Mouse (Mus musculus) myocyte (in vitro differentiated cells): ENCODE results near the gene 1700028J19Rik. TPM values are rescaled to one million over a fixed set of nuclear protein-coding genes. Genes with fewer than 3 reads are reported as not detected.
A peak's percentile ranks its signal among the peaks of the same experiment; 100 is the strongest.
"Not testable (repeated sequence)": the region's sequence is repeated elsewhere in the genome, so short reads cannot be mapped to it uniquely, and the experiment has no call there.

Experiments used
- H3K27me3 ChIP-seq: one replicate; pipeline ENCODE4 v1.6.1; 2011; ENCODE audit not compliant: control insufficient read depth, insufficient read depth, insufficient read length
- H3K36me3 ChIP-seq: one replicate; pipeline ENCODE4 v1.6.1; 2011; ENCODE audit not compliant: control insufficient read depth, insufficient read depth
- H3K4me2 ChIP-seq: one replicate; pipeline ENCODE4 v1.6.1; 2011; ENCODE audit warnings: low read depth, control low read depth
- H3K4me3 ChIP-seq: one replicate; pipeline ENCODE4 v1.5.1; 2011; ENCODE audit warnings: mild to moderate bottlenecking, control low read depth, moderate library complexity
- H3K79me2 ChIP-seq: one replicate; pipeline ENCODE4 v1.6.1; 2011; ENCODE audit not compliant: control insufficient read depth, insufficient read depth
- H3ac ChIP-seq: one replicate; pipeline ENCODE4 v1.6.1; 2011; ENCODE audit not compliant: control insufficient read depth, insufficient read length
- CEBPB ChIP-seq: IDR thresholded peaks from 2 replicates; pipeline ENCODE4 v1.6.1; 2011; ENCODE audit warnings: mild to moderate bottlenecking, moderate library complexity; ENCODE audit not compliant: poor library complexity, insufficient read depth, severe bottlenecking
- E2F4 ChIP-seq: IDR thresholded peaks from one replicate; pipeline ENCODE4 v1.6.1; 2011; ENCODE audit warnings: mild to moderate bottlenecking, control low read depth, moderate library complexity; ENCODE audit not compliant: insufficient read depth
- MAX ChIP-seq: IDR thresholded peaks from one replicate; pipeline ENCODE4 v1.6.1; 2011; ENCODE audit warnings: low read depth, mild to moderate bottlenecking, control low read depth
- MYOD1 ChIP-seq, 3 experiments: IDR thresholded peaks; one replicate each; pipeline ENCODE4 v1.6.1; 2011; ENCODE audit warnings: control low read depth in 2 of 3, low read depth in 2 of 3, mild to moderate bottlenecking in 2 of 3, moderate library complexity in 1 of 3; ENCODE audit not compliant: insufficient read length in 2 of 3, control insufficient read depth in 1 of 3
- MYOG ChIP-seq, 3 experiments: IDR thresholded peaks; one replicate each; pipeline ENCODE4 v1.6.1; 2011; ENCODE audit warnings: control low read depth in 2 of 3, low read depth in 2 of 3, mild to moderate bottlenecking in 2 of 3; ENCODE audit not compliant: insufficient read length in 2 of 3, control insufficient read depth in 1 of 3, insufficient read depth in 1 of 3
- POLR2A ChIP-seq: IDR thresholded peaks from one replicate; pipeline ENCODE4 v1.6.1; 2011; ENCODE audit warnings: low read depth, mild to moderate bottlenecking, control low read depth, moderate library complexity; ENCODE audit not compliant: insufficient read length
- POLR2AphosphoS2 ChIP-seq: IDR thresholded peaks from one replicate; pipeline ENCODE4 v1.6.1; 2011; ENCODE audit warnings: low read depth, control low read depth; ENCODE audit not compliant: insufficient read length
- REST ChIP-seq: IDR thresholded peaks from one replicate; pipeline ENCODE4 v1.6.1; 2011; ENCODE audit warnings: mild to moderate bottlenecking, control low read depth, moderate library complexity; ENCODE audit not compliant: insufficient read depth, insufficient read length
- SRF ChIP-seq: IDR thresholded peaks from one replicate; pipeline ENCODE4 v1.6.1; 2011; ENCODE audit warnings: low read depth; ENCODE audit not compliant: control insufficient read depth, insufficient read length
- TCF12 ChIP-seq: IDR thresholded peaks from one replicate; pipeline ENCODE4 v1.6.1; 2011; ENCODE audit warnings: mild to moderate bottlenecking, control low read depth; ENCODE audit not compliant: poor library complexity, insufficient read depth, severe bottlenecking
- TCF3 ChIP-seq: IDR thresholded peaks from one replicate; pipeline ENCODE4 v1.6.1; 2011; ENCODE audit warnings: low read depth, control low read depth; ENCODE audit not compliant: insufficient read length
- USF1 ChIP-seq: IDR thresholded peaks from one replicate; pipeline ENCODE4 v1.6.1; 2011; ENCODE audit warnings: low read depth, mild to moderate bottlenecking, control low read depth, moderate library complexity
- polyA plus RNA-seq: library from polyadenylated mRNA; unstranded; fragments of >200 nt; fragmentation: generic; extraction: Trizol; gene quantifications from one replicate; pipeline ENCODE4 v1.2.1, GENCODE M21; 2012; ENCODE audit warnings: missing spikeins

1700028J19Rik gene
- polyA plus RNA-seq, 1 experiment = 0.62 TPM

DNA sequence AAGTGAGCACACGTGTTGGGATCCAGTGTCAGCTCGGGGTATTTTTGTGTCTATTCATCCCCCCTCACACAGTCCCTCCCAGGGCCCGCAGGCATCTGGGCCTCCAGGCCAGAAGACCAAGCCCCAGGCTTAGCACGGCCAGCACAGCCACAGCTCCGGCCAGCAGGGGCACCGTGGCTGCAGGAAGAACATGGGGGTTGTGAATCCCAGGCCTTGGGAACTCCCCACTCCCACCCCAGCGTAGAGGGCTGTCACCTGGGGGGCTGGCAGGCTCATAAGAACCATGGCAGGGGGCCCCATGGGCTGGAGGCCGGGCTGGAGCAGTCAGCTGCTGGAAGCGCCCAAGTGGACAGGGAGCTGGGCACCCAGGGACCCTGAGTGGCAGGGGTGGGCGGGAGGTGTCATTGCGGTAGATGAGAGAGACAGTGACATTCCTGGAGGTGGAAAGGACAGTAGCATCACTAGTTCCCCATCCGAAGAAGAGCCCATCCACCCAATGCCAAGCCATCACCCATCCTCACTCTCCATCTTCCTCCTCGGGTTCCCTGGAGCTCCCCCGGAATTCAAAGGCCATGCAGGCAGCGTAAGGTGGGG lies 6.6 kb upstream of the 1700028J19Rik start:
- H3ac ChIP-seq = no peak overlapping the region
- no peak for TF ChIP-seq TCF3
- no peak for TF ChIP-seq POLR2A
- TF ChIP-seq REST = no peak
- TF ChIP-seq MYOD1 (IDR thresholded peaks at IDR 0.05; ENCODE audit: control insufficient read depth in 1 of 3, insufficient read length in 2 of 3, low read depth in 2 of 3) = no peak
- TF ChIP-seq TCF12 = no peak
- no peak for TF ChIP-seq CEBPB
- H3K27me3 ChIP-seq = no peaks in the 10 kb centered on the region
- peaks cover 19% of the 10 kb centered on the region for H3K36me3 ChIP-seq
- peaks cover 11% of the 10 kb centered on the region for H3K79me2 ChIP-seq
- H3K4me2 ChIP-seq = no peak overlapping the region
- H3K4me3 ChIP-seq = no peak overlapping the region

GRCm38 (mm10) chr7:44250732-44251275 lies 4.3 kb upstream of the 1700028J19Rik start:
- H3K27me3 ChIP-seq, H3K4me2 ChIP-seq, H3ac ChIP-seq, H3K4me3 ChIP-seq: not testable (repeated sequence)
- peaks cover 20% of the 10 kb centered on the region for H3K36me3 ChIP-seq
- peaks cover 29% of the 10 kb centered on the region for H3K79me2 ChIP-seq
- peak; percentile 4 for TF ChIP-seq POLR2A

DNA sequence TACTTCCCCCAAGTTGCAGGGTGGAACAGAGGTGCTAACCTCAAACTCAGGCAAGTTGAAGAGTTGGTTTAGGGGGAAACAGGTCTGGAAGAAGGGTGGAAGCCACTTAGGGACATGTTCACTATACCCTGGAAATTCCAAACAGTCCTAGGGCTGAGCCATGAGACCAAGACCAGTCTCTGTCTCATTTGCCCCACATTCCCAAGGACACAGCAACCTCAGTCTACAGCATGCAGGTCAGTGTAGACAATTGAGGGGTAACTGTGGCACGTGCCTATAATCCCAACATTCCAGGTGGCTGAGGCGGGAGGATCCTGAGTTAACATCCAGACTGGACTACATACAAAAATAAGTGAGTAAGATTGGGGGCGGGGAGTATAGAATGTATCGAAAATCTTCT lies 2.8 kb upstream of the 1700028J19Rik start:
- peaks cover 20% of the 10 kb centered on the region for H3K36me3 ChIP-seq
- H3K27me3 ChIP-seq = no peaks in the 10 kb centered on the region
- peaks cover 31% of the 10 kb centered on the region for H3K79me2 ChIP-seq
- no peak for TF ChIP-seq SRF
- TF ChIP-seq MAX = no peak
- no peak for TF ChIP-seq POLR2AphosphoS2
- no peak for TF ChIP-seq POLR2A
- TF ChIP-seq REST = no peak
- TF ChIP-seq USF1 = no peak
- no peak for TF ChIP-seq MYOD1 (IDR thresholded peaks at IDR 0.05; ENCODE audit: control insufficient read depth in 1 of 3, insufficient read length in 2 of 3, low read depth in 2 of 3)
- no peak for TF ChIP-seq CEBPB
- TF ChIP-seq TCF12 = no peak
- TF ChIP-seq MYOG (IDR thresholded peaks at IDR 0.05; ENCODE audit: control insufficient read depth in 1 of 3, insufficient read depth in 1 of 3, insufficient read length in 2 of 3, low read depth in 2 of 3) = no peak
- no peak for TF ChIP-seq TCF3
- no peak for TF ChIP-seq E2F4
- no peak overlapping the region for H3K4me3 ChIP-seq
- no peak overlapping the region for H3K4me2 ChIP-seq
- H3ac ChIP-seq = no peak overlapping the region

DNA sequence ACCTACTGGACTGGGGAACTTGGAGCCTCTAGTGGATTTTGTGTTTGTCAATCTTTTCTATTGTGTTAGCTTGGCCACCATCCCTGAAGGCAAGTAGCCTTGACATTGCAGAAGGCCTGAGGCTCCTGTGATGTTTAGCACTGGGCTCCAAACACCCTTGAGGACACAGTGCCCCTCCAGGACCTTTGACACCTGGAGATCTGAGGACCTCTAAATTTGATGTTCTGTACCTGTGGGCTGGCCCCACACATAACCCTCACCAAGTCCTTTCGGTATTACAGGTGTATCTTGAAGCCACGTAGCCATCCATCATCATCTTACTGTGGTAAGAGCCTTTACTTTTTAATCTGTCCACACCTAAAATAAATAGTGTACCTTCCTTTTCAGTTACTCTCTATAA lies 1.5 kb upstream of the 1700028J19Rik start:
- Histone ChIP-seq H3K36me3 (peaks cover 20% of the 10 kb centered on the region), H3ac (no peak overlapping the region), H3K79me2 (peaks cover 31% of the 10 kb centered on the region), H3K4me2 (peak overlapping the region; percentile 86), H3K4me3 (peak overlapping the region; percentile 93), H3K27me3 (no peaks in the 10 kb centered on the region)
- TF ChIP-seq E2F4 (no peak), POLR2A (no peak), TCF12 (no peak), POLR2AphosphoS2 (no peak), TCF3 (no peak), CEBPB (no peak), MAX (no peak), SRF (no peak), REST (no peak)

DNA sequence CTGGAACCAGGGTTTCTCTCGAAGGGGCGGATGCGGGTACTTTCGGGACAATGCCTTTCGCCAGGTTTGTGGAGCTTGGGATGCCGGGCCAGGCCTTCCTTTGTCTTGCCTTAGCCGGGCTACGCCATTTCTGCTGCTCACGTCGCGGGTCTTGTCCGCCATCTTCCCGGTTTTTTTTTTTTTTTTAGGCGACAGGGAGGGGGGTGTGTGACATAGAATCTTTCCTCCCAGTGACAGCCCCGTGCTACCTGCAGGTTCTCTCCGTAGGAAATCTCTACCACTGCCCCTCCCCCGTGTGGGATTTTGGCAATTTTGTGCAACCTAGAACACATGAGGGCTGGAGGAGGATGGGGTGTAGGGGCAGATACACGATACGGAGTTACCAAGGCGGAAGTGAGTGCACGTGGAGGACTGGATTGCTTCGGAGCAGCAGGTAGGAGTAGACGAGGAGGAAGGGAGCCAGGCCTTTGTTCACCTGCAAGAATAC lies 532 bp upstream of the 1700028J19Rik start:
- Histone ChIP-seq H3K36me3 (peaks cover 20% of the 10 kb centered on the region), H3K4me2 (peak overlapping the region; percentile 86), H3ac (peak overlapping the region; percentile 61), H3K27me3 (no peaks in the 10 kb centered on the region), H3K4me3 (peak overlapping the region; percentile 93), H3K79me2 (peaks cover 31% of the 10 kb centered on the region)
- TF ChIP-seq CEBPB (no peak), MYOG (IDR thresholded peaks at IDR 0.05; ENCODE audit: control insufficient read depth in 1 of 3, insufficient read depth in 1 of 3, insufficient read length in 2 of 3, low read depth in 2 of 3) (no peak), SRF (no peak), TCF12 (no peak), TCF3 (no peak), MYOD1 (IDR thresholded peaks at IDR 0.05; ENCODE audit: control insufficient read depth in 1 of 3, insufficient read length in 2 of 3, low read depth in 2 of 3) (peak in 1 of 3 experiments; percentile 0), USF1 (no peak), MAX (no peak), POLR2AphosphoS2 (no peak)
